Mouse (Mus musculus): ENCODE results near the gene Sc5d.

GRCm38 (mm10) chr9:42214116-42214515 lies 49.9 kb downstream of the Sc5d start:
- TF ChIP-seq CTCF (IDR thresholded peaks at IDR 0.05; ENCODE audit: control insufficient read depth, insufficient read depth, insufficient replicate concordance, low read depth, low read length) (no peak), POLR2A (IDR thresholded peaks at IDR 0.05; ENCODE audit: control insufficient read depth, low read depth, low read length) (no peak)

Measured in testis, adult 2 months (tissue).